11 mouse cellular contexts compared by ENCODE assay signal in genomic region chr14:122130111-122130797, GRCm38 (mm10). TPM values are rescaled to one million over a fixed set of nuclear protein-coding genes. Genes with fewer than 3 reads are reported as not detected.
DNase-seq lines count a peak whose midpoint lies in the region; ATAC-seq and TF ChIP-seq lines count a peak whose summit lies in the region.
"Had no signal": no experiment of that assay in that cellular context is flagged by ENCODE, and none has a peak within 500 bp of the region (broad histone marks: within the 10 kb centered on the region; RNA-seq: fewer than 3 reads in every experiment).

No protein-coding gene starts in this region.

- WGBS in embryonic facial prominence, embryonic 11.5 days = 89% methylated on average over 5 of the region's 5 CpGs
- 91% methylated on average over 5 of the region's 5 CpGs for WGBS in embryonic facial prominence, embryonic 10.5 days
- 77% methylated on average over 5 of the region's 5 CpGs for WGBS in lung, embryonic 14.5 days
- 59% methylated on average over 5 of the region's 5 CpGs for WGBS in lung, adult 2 months

- no peaks in the 10 kb centered on the region for H3K9me3 ChIP-seq in embryonic facial prominence, embryonic 11.5 days (replicated peaks; ENCODE audit: control insufficient read depth, low read length)
- no peaks in the 10 kb centered on the region for H3K9me3 ChIP-seq in embryonic facial prominence, embryonic 10.5 days
- H3K9me3 ChIP-seq in lung, embryonic 14.5 days (ENCODE audit: low read depth, low read length) = no peaks in the 10 kb centered on the region
- H3K9me3 ChIP-seq: liver, embryonic 15.5 days had no signal

- H3K4me2 ChIP-seq in embryonic facial prominence, embryonic 11.5 days (ENCODE audit: low read depth, low read length) = no peak overlapping the region
- H3K4me2 ChIP-seq in lung, embryonic 14.5 days = no peak overlapping the region
- H3K4me2 ChIP-seq: liver, embryonic 15.5 days had no signal

- no peaks in the 10 kb centered on the region for H3K4me1 ChIP-seq in embryonic facial prominence, embryonic 11.5 days (ENCODE audit: control insufficient read depth, insufficient read depth, low read length)
- no peaks in the 10 kb centered on the region for H3K4me1 ChIP-seq in embryonic facial prominence, embryonic 10.5 days
- H3K4me1 ChIP-seq in lung, embryonic 14.5 days (ENCODE audit: insufficient read depth) = no peaks in the 10 kb centered on the region
- no peaks in the 10 kb centered on the region for H3K4me1 ChIP-seq in lung, adult 2 months (ENCODE audit: control insufficient read depth, insufficient read depth, low read length)

- H3K27ac ChIP-seq in embryonic facial prominence, embryonic 11.5 days (replicated peaks; ENCODE audit: low read depth, low read length) = no peak overlapping the region
- no peak overlapping the region for H3K27ac ChIP-seq in embryonic facial prominence, embryonic 10.5 days (replicated peaks)
- H3K27ac ChIP-seq in lung, embryonic 14.5 days (ENCODE audit: low read depth) = no peak overlapping the region
- H3K27ac ChIP-seq: liver, embryonic 15.5 days had no signal

- TF ChIP-seq CTCF in lung, embryonic 14.5 days (IDR thresholded peaks at IDR 0.05; ENCODE audit: low read depth) = peak; percentile 46
- no peak for TF ChIP-seq CTCF in lung, adult 2 months (IDR thresholded peaks at IDR 0.05; ENCODE audit: insufficient read depth, low read length)

- H3K36me3 ChIP-seq in embryonic facial prominence, embryonic 11.5 days (replicated peaks; ENCODE audit: control insufficient read depth, insufficient read depth, low read depth, low read length) = no peaks in the 10 kb centered on the region; the same call in 1 of the 2 replicates
- peaks cover 74% of the 10 kb centered on the region for H3K36me3 ChIP-seq in embryonic facial prominence, embryonic 10.5 days (replicated peaks)
- H3K36me3 ChIP-seq in lung, embryonic 14.5 days (ENCODE audit: insufficient read depth) = peaks cover 58% of the 10 kb centered on the region

- peak; percentile 16 for DNase-seq in embryonic facial prominence, embryonic 11.5 days (ENCODE audit: low spot score)
- DNase-seq in embryonic facial prominence, embryonic 10.5 days (ENCODE audit: low spot score) = no peak
- peak; percentile 60 for DNase-seq in lung, embryonic 14.5 days
- DNase-seq in lung, adult 2 months = no peak
- DNase-seq in adrenal gland, postnatal 25 days = no peak
- no peak for DNase-seq in heart, adult 8-10 months (ENCODE audit: low spot score)
- DNase-seq: heart, adult 11 months; spleen, adult 18-20 months had no signal

- H3K27me3 ChIP-seq in embryonic facial prominence, embryonic 11.5 days (ENCODE audit: control insufficient read depth, insufficient read depth, low read length) = no peaks in the 10 kb centered on the region
- H3K27me3 ChIP-seq in embryonic facial prominence, embryonic 10.5 days (replicated peaks; ENCODE audit: low read depth, poor library complexity, severe bottlenecking) = no peaks in the 10 kb centered on the region
- H3K27me3 ChIP-seq in lung, embryonic 14.5 days (ENCODE audit: insufficient read depth, low read length) = no peaks in the 10 kb centered on the region
- H3K27me3 ChIP-seq: liver, embryonic 15.5 days had no signal

- no peak for ATAC-seq in embryonic facial prominence, embryonic 11.5 days (replicated peaks; ENCODE audit: insufficient number of reproducible peaks, low FRiP score, low TSS enrichment, low read depth)
- no peak for ATAC-seq in lung, embryonic 14.5 days (ENCODE audit: insufficient read depth)
- ATAC-seq in hematopoietic stem cell, adult 5-6 weeks (replicated peaks in 1 of 2; ENCODE audit: insufficient read depth in 1 of 2, low FRiP score in 2 of 2, low TSS enrichment in 1 of 2, low read depth in 1 of 2, poor library complexity in 2 of 2, severe bottlenecking in 2 of 2) = peak; percentile 42 to 62; a peak in 1 of 4 replicates
- peak; percentile 19; the same call in 1 of the 2 replicates for ATAC-seq in neutrophil, adult 5-6 weeks (ENCODE audit: extremely low read depth, insufficient number of reproducible peaks, low FRiP score, poor library complexity, severe bottlenecking)

- no peak overlapping the region for H3K4me3 ChIP-seq in embryonic facial prominence, embryonic 11.5 days (ENCODE audit: low read depth, low read length)
- no peak overlapping the region for H3K4me3 ChIP-seq in embryonic facial prominence, embryonic 10.5 days
- no peak overlapping the region for H3K4me3 ChIP-seq in lung, embryonic 14.5 days (ENCODE audit: low read depth, low read length)
- H3K4me3 ChIP-seq in lung, adult 2 months (replicated peaks; ENCODE audit: extremely low read depth, low read depth, low read length) = no peak overlapping the region
- H3K4me3 ChIP-seq: liver, embryonic 15.5 days had no signal

- H3K9ac ChIP-seq in embryonic facial prominence, embryonic 11.5 days (replicated peaks; ENCODE audit: low read length) = no peak overlapping the region
- no peak overlapping the region for H3K9ac ChIP-seq in lung, embryonic 14.5 days
- H3K9ac ChIP-seq: liver, embryonic 15.5 days had no signal

- TF ChIP-seq POLR2A in lung, adult 2 months (IDR thresholded peaks at IDR 0.05; ENCODE audit: borderline replicate concordance, extremely low read depth, low read depth, low read length) = no peak

RNA-seq across cellular contexts. Expression of gene Tm9sf2, which starts 23.4 kb away (rescaled TPM):
- 146 and 159 TPM in 2 replicates for polyA plus RNA-seq in embryonic facial prominence, embryonic 11.5 days (2014; fragmentation: Nextera tagmentation; extraction: Ambion mirVana)
- 120 and 124 TPM in 2 replicates for polyA plus RNA-seq in embryonic facial prominence, embryonic 10.5 days (2016; fragmentation: Nextera tagmentation; extraction: Ambion mirVana)
- 159 and 164 TPM in 2 replicates for polyA plus RNA-seq in lung, embryonic 14.5 days (2014; fragmentation: Nextera tagmentation; extraction: Ambion mirVana)
- polyA plus RNA-seq in lung, adult 2 months (2012; rRNA removed) = 188 and 246 TPM in 2 replicates
- total RNA-seq in hematopoietic stem cell, adult 5-6 weeks (2017) = 103 and 105 TPM in 2 replicates
- 112 and 114 TPM in 2 replicates for total RNA-seq in neutrophil, adult 5-6 weeks (2017)
- total RNA-seq in adrenal gland, postnatal 25 days (2021) = 143 and 162 TPM in 2 replicates
- total RNA-seq in heart, adult 8-10 months (2022) = 100 to 1,000 TPM; 120 to 144 (median 136) TPM

RNA-seq across cellular contexts. Expression of gene Clybl, which starts 51.2 kb away (rescaled TPM):
- 29.1 and 31.2 TPM in 2 replicates for polyA plus RNA-seq in embryonic facial prominence, embryonic 11.5 days (2014; fragmentation: Nextera tagmentation; extraction: Ambion mirVana)
- 21.8 and 23.1 TPM in 2 replicates for polyA plus RNA-seq in embryonic facial prominence, embryonic 10.5 days (2016; fragmentation: Nextera tagmentation; extraction: Ambion mirVana)
- polyA plus RNA-seq in lung, embryonic 14.5 days (2014; fragmentation: Nextera tagmentation; extraction: Ambion mirVana) = 20.1 and 20.7 TPM in 2 replicates
- polyA plus RNA-seq in lung, adult 2 months (2012; rRNA removed) = 3.5 and 5.8 TPM in 2 replicates
- 6.9 and 9.1 TPM in 2 replicates for total RNA-seq in hematopoietic stem cell, adult 5-6 weeks (2017)
- total RNA-seq in neutrophil, adult 5-6 weeks (2017) = 1.5 and 2.1 TPM in 2 replicates
- total RNA-seq in adrenal gland, postnatal 25 days (2021) = 65.8 and 69.3 TPM in 2 replicates
- total RNA-seq in heart, adult 8-10 months (2022) = 100 to 1,000 TPM; 129 to 140 (median 133) TPM

Comparison
In these comparisons a context has a peak if more than half of its experiments do, and no peak if none do; other contexts are left out.
1. DNase-seq: peak in embryonic facial prominence, embryonic 11.5 days (single experiment) and lung, embryonic 14.5 days (single experiment); none in embryonic facial prominence, embryonic 10.5 days (single experiment), lung, adult 2 months (single experiment), adrenal gland, postnatal 25 days (single experiment) and heart, adult 8-10 months (single experiment).
2. ATAC-seq: peak in hematopoietic stem cell, adult 5-6 weeks (2 of 2) and neutrophil, adult 5-6 weeks (single experiment); none in embryonic facial prominence, embryonic 11.5 days (single experiment) and lung, embryonic 14.5 days (single experiment).